Mouse (Mus musculus) erythroblast, embryonic 14.5 days (primary cell): ENCODE data around the gene Dnaja1.

Source experiments
- GATA1 ChIP-seq: IDR thresholded peaks from 2 replicates; pipeline ENCODE4 v1.6.1; 2012; ENCODE audit warnings: low read length, inconsistent platforms, mixed read lengths
- TAL1 ChIP-seq: IDR thresholded peaks from 3 replicates; pipeline ENCODE4 v1.6.1; 2012; ENCODE audit warnings: low read length, inconsistent platforms, mixed read lengths

DNA sequence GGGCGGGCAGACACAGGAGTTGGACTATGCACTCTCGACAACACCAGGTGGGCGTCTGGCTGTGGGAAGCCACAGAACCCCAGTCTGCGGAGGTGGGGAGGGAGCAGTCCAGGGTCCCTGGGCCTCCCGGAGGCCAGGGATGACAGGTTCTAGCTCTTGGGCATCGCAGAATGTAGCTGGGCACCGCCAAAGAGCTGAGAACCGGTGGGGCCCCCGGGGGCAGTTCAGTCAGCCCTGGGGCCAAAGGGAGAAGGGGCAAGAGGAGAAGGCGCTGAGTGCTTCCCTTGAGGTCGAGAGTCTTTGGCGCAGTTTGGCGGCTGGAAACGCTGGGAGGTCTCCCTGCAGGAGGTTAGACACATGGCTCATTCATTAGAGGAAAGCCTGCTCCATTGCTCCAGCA lies 45.6 kb upstream of the Dnaja1 start:
- no peak for TF ChIP-seq GATA1
- TF ChIP-seq TAL1, result no peak
